Comparison of ENCODE assay signal across 9 mouse cellular contexts in genomic region chr1:81300735-81301134, GRCm38 (mm10).
A peak's percentile ranks its signal among the peaks of the same experiment; 100 is the strongest.
DNase-seq lines count a peak whose midpoint lies in the region; ATAC-seq and TF ChIP-seq lines count a peak whose summit lies in the region.
"Had no signal": no experiment of that assay in that cellular context is flagged by ENCODE, and none has a peak within 500 bp of the region (broad histone marks: within the 10 kb centered on the region; RNA-seq: fewer than 3 reads in every experiment).

No protein-coding gene starts in this region.

- no peak overlapping the region for H3K27ac ChIP-seq in lung, embryonic 14.5 days (ENCODE audit: low read depth)
- H3K27ac ChIP-seq in forebrain, embryonic 14.5 days (ENCODE audit: low read depth, low read length) = no peak overlapping the region
- no peak overlapping the region for H3K27ac ChIP-seq in neural tube, embryonic 13.5 days (replicated peaks)
- H3K27ac ChIP-seq: embryonic facial prominence, embryonic 15.5 days; liver, embryonic 13.5 days had no signal

- no peaks in the 10 kb centered on the region for H3K36me3 ChIP-seq in lung, embryonic 14.5 days (ENCODE audit: insufficient read depth)
- H3K36me3 ChIP-seq in forebrain, embryonic 14.5 days (ENCODE audit: control insufficient read depth, insufficient read depth, low read length) = no peaks in the 10 kb centered on the region
- no peaks in the 10 kb centered on the region for H3K36me3 ChIP-seq in neural tube, embryonic 13.5 days
- H3K36me3 ChIP-seq: embryonic facial prominence, embryonic 15.5 days; liver, embryonic 13.5 days had no signal

- no peaks in the 10 kb centered on the region for H3K4me1 ChIP-seq in lung, embryonic 14.5 days (ENCODE audit: insufficient read depth)
- H3K4me1 ChIP-seq in forebrain, embryonic 14.5 days (ENCODE audit: control insufficient read depth, insufficient read depth, low read length) = no peaks in the 10 kb centered on the region
- no peaks in the 10 kb centered on the region for H3K4me1 ChIP-seq in neural tube, embryonic 13.5 days (replicated peaks)
- H3K4me1 ChIP-seq: embryonic facial prominence, embryonic 15.5 days; liver, embryonic 13.5 days had no signal

- TF ChIP-seq CTCF in lung, embryonic 14.5 days (IDR thresholded peaks at IDR 0.05; ENCODE audit: low read depth) = peak; percentile 49

- H3K9ac ChIP-seq in lung, embryonic 14.5 days = no peak overlapping the region
- H3K9ac ChIP-seq in forebrain, embryonic 14.5 days (ENCODE audit: low read length) = no peak overlapping the region
- no peak overlapping the region for H3K9ac ChIP-seq in neural tube, embryonic 13.5 days
- H3K9ac ChIP-seq: embryonic facial prominence, embryonic 15.5 days; liver, embryonic 13.5 days had no signal

- peak; percentile 52 for DNase-seq in lung, embryonic 14.5 days
- no peak for DNase-seq in lung, postnatal 25 days (ENCODE audit: low spot score)
- peak; percentile 16 for DNase-seq in cerebellum, adult 8-10 months
- DNase-seq in forebrain, embryonic 14.5 days (ENCODE audit: low spot score) = peak; percentile 69
- DNase-seq in adrenal gland, adult 8-10 months = no peak
- DNase-seq in kidney, adult 8-10 months = no peak
- DNase-seq: liver, embryonic 13.5 days had no signal

- H3K27me3 ChIP-seq in lung, embryonic 14.5 days (ENCODE audit: insufficient read depth, low read length) = no peaks in the 10 kb centered on the region
- H3K27me3 ChIP-seq in forebrain, embryonic 14.5 days (replicated peaks; ENCODE audit: control insufficient read depth, insufficient read depth, low read length) = no peaks in the 10 kb centered on the region
- no peaks in the 10 kb centered on the region for H3K27me3 ChIP-seq in neural tube, embryonic 13.5 days
- H3K27me3 ChIP-seq: embryonic facial prominence, embryonic 15.5 days; liver, embryonic 13.5 days had no signal

- H3K4me2 ChIP-seq in lung, embryonic 14.5 days = no peak overlapping the region
- H3K4me2 ChIP-seq in forebrain, embryonic 14.5 days (ENCODE audit: low read length) = no peak overlapping the region
- H3K4me2 ChIP-seq in neural tube, embryonic 13.5 days = no peak overlapping the region
- H3K4me2 ChIP-seq: embryonic facial prominence, embryonic 15.5 days; liver, embryonic 13.5 days had no signal

- 53% methylated on average over 4 of the region's 4 CpGs for WGBS in lung, embryonic 14.5 days
- 55% methylated on average over 4 of the region's 4 CpGs for WGBS in forebrain, embryonic 14.5 days
- 61% methylated on average over 4 of the region's 4 CpGs for WGBS in neural tube, embryonic 13.5 days

- no peak overlapping the region for H3K4me3 ChIP-seq in lung, embryonic 14.5 days (ENCODE audit: low read depth, low read length)
- no peak overlapping the region for H3K4me3 ChIP-seq in forebrain, embryonic 14.5 days (ENCODE audit: low read depth, low read length)
- H3K4me3 ChIP-seq in neural tube, embryonic 13.5 days = no peak overlapping the region
- H3K4me3 ChIP-seq: embryonic facial prominence, embryonic 15.5 days; liver, embryonic 13.5 days had no signal

- H3K9me3 ChIP-seq in lung, embryonic 14.5 days (ENCODE audit: low read depth, low read length) = no peaks in the 10 kb centered on the region
- no peaks in the 10 kb centered on the region for H3K9me3 ChIP-seq in forebrain, embryonic 14.5 days (replicated peaks; ENCODE audit: control insufficient read depth, low read length)
- H3K9me3 ChIP-seq in neural tube, embryonic 13.5 days = no peaks in the 10 kb centered on the region
- H3K9me3 ChIP-seq: embryonic facial prominence, embryonic 15.5 days; liver, embryonic 13.5 days had no signal

- ATAC-seq in lung, embryonic 14.5 days (ENCODE audit: insufficient read depth) = no peak
- peak; percentile 70 for ATAC-seq in forebrain, embryonic 14.5 days
- peak; percentile 62 for ATAC-seq in neural tube, embryonic 13.5 days (ENCODE audit: low read depth)

Comparison
In these comparisons a context has a peak if more than half of its experiments do, and no peak if none do; other contexts are left out.
1. DNase-seq: peak in lung, embryonic 14.5 days (single experiment), cerebellum, adult 8-10 months (single experiment) and forebrain, embryonic 14.5 days (single experiment); none in lung, postnatal 25 days (single experiment), adrenal gland, adult 8-10 months (single experiment) and kidney, adult 8-10 months (0 of 2).